In the genomic region with DNA sequence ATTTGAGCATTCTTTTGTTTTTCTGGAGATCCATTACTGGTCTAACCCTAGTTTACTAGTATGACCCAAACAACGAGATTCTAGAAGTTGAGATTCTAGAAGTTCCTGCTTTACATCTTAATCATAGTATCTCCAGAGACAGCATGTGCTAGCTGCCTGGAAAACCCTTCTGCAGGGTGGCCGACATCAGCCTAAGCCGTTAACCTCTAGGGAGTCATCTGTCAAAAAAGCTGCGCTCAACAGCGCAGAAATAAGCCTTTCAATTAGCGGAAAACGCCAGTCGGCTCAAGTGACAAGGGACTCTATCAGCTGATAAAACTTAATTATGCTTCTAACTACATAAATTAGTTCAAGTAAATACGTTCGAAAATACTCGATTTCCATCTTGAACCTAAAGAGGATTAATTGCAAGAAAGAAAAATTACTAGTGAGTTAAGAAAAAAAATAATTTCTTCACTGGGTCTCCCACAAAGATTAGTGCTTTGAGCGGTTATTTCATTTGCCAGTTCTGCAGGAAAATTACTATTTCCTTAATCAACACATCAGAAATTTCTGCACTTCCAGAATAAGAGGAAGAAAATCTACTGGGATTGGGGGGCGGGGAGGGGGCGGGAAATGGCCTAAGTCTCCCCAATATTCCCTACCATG, we compare ENCODE assay signal across 8 mouse cellular contexts. TPM values are rescaled to one million over a fixed set of nuclear protein-coding genes. Genes with fewer than 3 reads are reported as not detected.
A peak's percentile ranks its signal among the peaks of the same experiment; 100 is the strongest.
DNase-seq lines count a peak whose midpoint lies in the region; ATAC-seq and TF ChIP-seq lines count a peak whose summit lies in the region.

No protein-coding gene starts in this region.

- 4% methylated on average over 14 of the region's 14 CpGs for WGBS in kidney, adult 2 months
- WGBS in midbrain, embryonic 13.5 days = under 1% methylated on average over 14 of the region's 14 CpGs

- H3K9ac ChIP-seq in midbrain, embryonic 13.5 days (replicated peaks) = peak overlapping the region; percentile 54

- DNase-seq in kidney, adult 2 months = peak; percentile 66
- no peak for DNase-seq in kidney, adult 18-20 months
- peak; percentile 73 for DNase-seq in heart, adult 8-10 months (ENCODE audit: low spot score)
- peak; percentile 59 for DNase-seq in kidney, postnatal 14 days
- DNase-seq in urinary bladder, postnatal 4 days (ENCODE audit: low spot score in 2 of 2) = no peak
- DNase-seq in left cerebral cortex, adult 18-20 months (ENCODE audit: low spot score in 2 of 2) = no peak

- H3K36me3 ChIP-seq in kidney, adult 2 months (ENCODE audit: control insufficient read depth, insufficient read depth, low read length) = no peaks in the 10 kb centered on the region
- no peaks in the 10 kb centered on the region for H3K36me3 ChIP-seq in midbrain, embryonic 13.5 days

- peak; percentile 28; the same call in 1 of the 2 replicates for ATAC-seq in midbrain, embryonic 13.5 days

- peak overlapping the region; percentile 60 for H3K4me2 ChIP-seq in midbrain, embryonic 13.5 days (replicated peaks)

- peak overlapping the region; percentile 94 for H3K27ac ChIP-seq in kidney, adult 2 months (ENCODE audit: insufficient read depth, low read depth, low read length)
- H3K27ac ChIP-seq in brown adipose tissue, adult 24 weeks (replicated peaks; ENCODE audit: low read depth, low read length) = peak overlapping the region; percentile 63
- H3K27ac ChIP-seq in midbrain, embryonic 13.5 days = peak overlapping the region; percentile 92

- peak overlapping the region; percentile 36 for H3K4me3 ChIP-seq in kidney, adult 2 months (ENCODE audit: insufficient read depth, low read depth, low read length)
- peak overlapping the region; percentile 28; the same call in 1 of the 2 replicates for H3K4me3 ChIP-seq in brown adipose tissue, adult 24 weeks (ENCODE audit: insufficient read depth, low read depth, low read length)
- H3K4me3 ChIP-seq in midbrain, embryonic 13.5 days (replicated peaks) = peak overlapping the region; percentile 35

- no peaks in the 10 kb centered on the region for H3K27me3 ChIP-seq in kidney, adult 2 months (replicated peaks; ENCODE audit: control insufficient read depth, insufficient read depth, low read length)
- H3K27me3 ChIP-seq in midbrain, embryonic 13.5 days = no peaks in the 10 kb centered on the region

- H3K9me3 ChIP-seq in midbrain, embryonic 13.5 days = no peaks in the 10 kb centered on the region

- no peak for TF ChIP-seq POLR2A in kidney, adult 2 months (IDR thresholded peaks at IDR 0.05; ENCODE audit: low read depth, low read length)

- TF ChIP-seq CTCF in kidney, adult 2 months (conservative IDR thresholded peaks at IDR 0.05; ENCODE audit: insufficient read depth, insufficient read length, low read depth, low read length) = no peak

- H3K4me1 ChIP-seq in kidney, adult 2 months (ENCODE audit: control insufficient read depth, insufficient read depth, low read length) = peaks cover 14% of the 10 kb centered on the region
- peaks cover 20% of the 10 kb centered on the region; the same call in 1 of the 2 replicates for H3K4me1 ChIP-seq in brown adipose tissue, adult 24 weeks (ENCODE audit: control insufficient read depth, insufficient read depth, insufficient read length, low read length)
- peaks cover 46% of the 10 kb centered on the region for H3K4me1 ChIP-seq in midbrain, embryonic 13.5 days (replicated peaks)

RNA-seq across cellular contexts. Expression of a gene that starts 53.0 kb away (rescaled TPM):
- polyA plus RNA-seq in kidney, adult 2 months (2012; rRNA removed) = 33.9 and 36.9 TPM in 2 replicates
- polyA plus RNA-seq in brown adipose tissue, adult 24 weeks (2012; ENCODE audit: insufficient read depth, insufficient read length, missing spikeins) = 22.6 and 29.2 TPM in 2 replicates
- total RNA-seq in heart, adult 8-10 months (2022) = 10 to 100 TPM; 37.2 to 45.8 (median 39.8) TPM
- 48.5 and 57.4 TPM in 2 replicates for polyA plus RNA-seq in midbrain, embryonic 13.5 days (2015; fragmentation: Nextera tagmentation; extraction: Ambion mirVana)
- total RNA-seq in left cerebral cortex, adult 18-20 months (2021) = 10 to 100 TPM; 50.2 to 57.2 TPM

Comparison
In these comparisons a context has a peak if more than half of its experiments do, and no peak if none do; other contexts are left out.
1. DNase-seq: peak in kidney, adult 2 months (single experiment), heart, adult 8-10 months (single experiment) and kidney, postnatal 14 days (single experiment); none in kidney, adult 18-20 months (single experiment), urinary bladder, postnatal 4 days (0 of 2) and left cerebral cortex, adult 18-20 months (0 of 2).
2. Peak in every context shown above with its lines, with median percentiles within 50 percentile points of each other: H3K27ac ChIP-seq and H3K4me3 ChIP-seq.